Mouse (Mus musculus): ENCODE measurements around the gene Lmo3.

Gene Lmo3

DNA sequence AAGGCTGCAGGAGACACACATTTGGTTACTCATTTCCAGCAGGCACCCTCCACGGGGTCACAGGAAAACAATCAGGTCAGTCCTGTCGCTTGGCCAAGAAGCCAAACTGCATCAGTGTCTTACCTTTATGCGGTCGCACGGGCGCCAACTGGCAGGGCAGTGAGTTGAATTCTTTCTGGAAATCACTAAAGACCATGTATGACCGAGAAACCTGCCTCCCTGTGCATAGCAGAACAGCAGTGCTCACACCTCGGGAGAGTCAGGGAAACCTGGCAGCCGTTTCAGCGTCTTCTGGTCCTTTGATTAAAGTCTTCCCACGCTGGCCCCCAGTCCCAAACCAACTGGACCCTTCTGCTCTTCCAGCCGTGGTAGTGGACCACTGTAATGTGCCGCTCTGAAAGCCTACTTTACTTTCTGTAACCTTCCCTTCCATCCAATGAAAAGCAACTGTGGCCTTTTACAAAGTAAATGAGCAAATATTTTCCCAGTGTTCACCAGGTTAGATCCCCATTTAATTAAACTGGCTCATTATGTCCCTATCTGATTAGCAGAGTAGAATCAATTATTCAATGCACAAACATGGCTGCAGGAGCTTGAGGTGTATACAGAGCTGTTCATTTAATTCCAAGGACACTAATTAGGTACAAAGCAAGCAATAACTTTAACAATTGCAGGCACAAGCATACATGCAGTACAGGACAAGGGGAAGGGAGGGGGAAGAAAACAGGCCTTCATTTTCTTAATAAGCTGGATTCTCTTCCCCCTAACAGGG is at the start of gene Lmo3:
Gene Lmo3 (minus strand): TSS at position 235 of the 772 bp plus-strand sequence.
- DNase-seq: no peak

DNA sequence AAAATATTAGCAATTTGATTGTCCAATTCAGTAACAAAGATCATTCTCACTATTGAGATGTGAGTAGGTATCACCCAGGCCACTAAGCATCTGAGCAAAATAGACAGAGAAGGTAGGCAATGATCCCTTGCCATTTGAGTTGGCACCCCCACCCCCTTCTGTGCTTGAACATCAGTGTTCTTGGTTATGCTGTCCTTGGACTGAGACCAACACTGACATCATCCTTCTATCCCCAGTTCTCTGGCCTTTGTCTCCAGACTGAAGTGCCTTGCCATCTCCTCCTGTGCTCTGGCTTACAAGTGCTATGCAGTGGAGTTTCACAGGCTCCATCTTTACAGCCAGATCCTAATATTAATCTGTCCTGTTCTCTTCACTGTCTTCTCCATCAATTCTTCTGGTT is 39.0 kb upstream of the Lmo3 start:
- DNase-seq: no peak

DNA sequence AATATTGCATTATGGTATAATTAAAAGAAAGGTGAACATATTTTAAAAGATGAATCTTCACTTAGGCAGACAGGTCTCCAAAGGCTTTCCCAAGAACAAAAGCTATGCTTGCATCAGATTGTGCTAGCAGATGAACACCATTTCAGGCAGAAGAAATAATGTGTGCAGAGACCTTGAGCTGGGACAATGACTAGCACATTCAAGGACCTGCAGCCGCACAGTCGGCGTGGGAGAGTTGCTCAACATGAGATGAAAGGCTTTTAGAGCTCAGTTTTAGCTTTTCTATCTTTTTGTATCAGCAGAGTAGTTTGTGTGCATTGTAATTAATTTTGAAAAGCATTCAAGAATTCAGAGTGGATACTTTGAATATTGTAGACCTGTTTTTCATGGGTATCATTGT is 36.6 kb upstream of the Lmo3 start:
- DNase-seq: no peak

DNA sequence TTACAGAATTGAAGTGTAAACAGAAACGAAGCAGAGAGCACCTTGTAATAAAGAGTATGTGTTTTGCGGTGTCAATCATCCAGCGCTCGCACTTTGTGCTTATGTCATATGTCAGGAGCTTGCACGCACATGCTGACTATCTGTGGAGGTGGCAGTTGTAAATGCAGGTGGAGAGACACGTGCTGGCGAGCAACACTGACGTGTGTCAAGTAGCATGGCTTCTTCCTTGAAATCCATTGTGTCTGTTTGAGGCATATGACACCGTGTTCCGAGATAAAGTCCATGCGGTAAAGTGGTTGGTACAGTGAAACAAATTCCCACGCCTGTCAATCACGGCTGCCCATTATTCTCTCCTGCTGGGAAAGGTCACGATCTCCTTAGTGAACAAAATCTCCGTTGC is 15.2 kb upstream of the Lmo3 start:
- DNase-seq: no peak

DNA sequence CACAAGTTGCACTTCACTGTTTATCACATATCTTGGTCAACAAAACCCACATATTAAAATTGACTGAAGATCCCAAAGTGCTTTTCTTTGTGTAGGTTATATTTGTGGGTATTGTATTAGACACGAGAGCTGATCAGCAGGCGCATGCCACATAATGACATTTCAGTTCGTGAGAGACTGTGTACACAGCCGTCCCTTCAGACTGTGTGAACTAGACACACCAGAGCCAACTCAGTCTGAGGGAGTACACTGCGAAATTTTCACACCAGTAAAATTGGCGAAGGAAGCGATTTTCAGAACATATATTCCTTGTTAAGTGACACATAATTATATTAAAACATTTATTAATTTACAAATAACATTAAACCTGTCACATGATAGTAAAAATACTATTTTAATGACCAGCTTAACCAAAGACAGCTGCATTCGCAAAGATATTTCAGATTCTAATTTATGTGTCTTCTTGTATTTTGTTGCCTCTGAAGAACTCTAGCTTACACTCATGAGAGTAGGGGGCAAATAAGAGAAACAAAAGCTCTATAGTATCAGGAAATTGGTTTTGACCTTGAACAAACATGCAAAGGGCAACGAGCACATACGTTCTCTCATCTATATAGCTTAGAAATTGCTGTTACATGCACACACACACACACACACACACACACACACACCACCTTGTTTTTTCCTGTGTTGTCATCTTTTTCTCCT is 14.4 kb upstream of the Lmo3 start:
- no peak for DNase-seq

DNA sequence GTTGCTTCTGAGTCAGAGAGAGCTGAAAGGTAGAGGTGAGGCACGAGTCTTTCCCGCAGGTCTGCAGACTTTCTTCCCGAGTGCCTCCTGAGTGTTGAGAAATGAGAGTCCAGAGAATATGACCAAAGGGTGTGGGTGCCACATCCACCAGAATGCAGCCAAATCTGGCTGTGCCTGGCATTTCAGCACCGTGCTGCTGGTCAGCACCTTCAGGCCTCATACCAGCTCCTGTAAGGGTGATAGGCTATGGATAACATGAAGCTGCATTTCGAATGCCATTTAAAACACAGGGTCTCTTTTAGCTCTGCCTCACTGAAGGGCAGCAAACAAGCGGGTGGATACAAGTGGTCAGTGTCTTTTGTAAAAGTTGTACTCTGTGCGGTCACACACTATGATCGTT is 1.5 kb upstream of the Lmo3 start:
- DNase-seq: peak; percentile 41

DNA sequence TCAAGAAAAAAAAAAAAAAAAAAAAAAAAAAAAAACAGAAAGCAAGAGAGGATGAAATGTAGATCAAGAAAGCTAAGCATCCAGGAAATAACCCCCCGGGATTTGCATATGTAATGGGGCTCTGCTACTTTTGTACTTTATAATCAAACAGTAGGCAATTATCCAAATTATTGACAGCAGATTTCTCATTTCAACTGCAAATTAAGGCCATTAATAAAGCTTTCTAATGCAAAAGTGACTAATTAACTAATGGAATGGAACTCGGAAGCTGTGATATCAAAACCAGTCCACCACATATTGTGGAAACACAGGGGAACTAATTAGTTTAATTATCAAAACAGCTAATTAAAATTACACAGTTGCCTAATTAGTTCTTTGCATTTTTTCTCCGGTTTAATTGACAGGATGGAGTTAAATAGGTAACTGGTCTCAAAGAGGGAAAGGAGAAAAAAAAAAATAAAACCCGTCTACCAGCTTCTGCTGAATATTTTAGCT is 785 bp upstream of the Lmo3 start:
- DNase-seq: no peak

DNA sequence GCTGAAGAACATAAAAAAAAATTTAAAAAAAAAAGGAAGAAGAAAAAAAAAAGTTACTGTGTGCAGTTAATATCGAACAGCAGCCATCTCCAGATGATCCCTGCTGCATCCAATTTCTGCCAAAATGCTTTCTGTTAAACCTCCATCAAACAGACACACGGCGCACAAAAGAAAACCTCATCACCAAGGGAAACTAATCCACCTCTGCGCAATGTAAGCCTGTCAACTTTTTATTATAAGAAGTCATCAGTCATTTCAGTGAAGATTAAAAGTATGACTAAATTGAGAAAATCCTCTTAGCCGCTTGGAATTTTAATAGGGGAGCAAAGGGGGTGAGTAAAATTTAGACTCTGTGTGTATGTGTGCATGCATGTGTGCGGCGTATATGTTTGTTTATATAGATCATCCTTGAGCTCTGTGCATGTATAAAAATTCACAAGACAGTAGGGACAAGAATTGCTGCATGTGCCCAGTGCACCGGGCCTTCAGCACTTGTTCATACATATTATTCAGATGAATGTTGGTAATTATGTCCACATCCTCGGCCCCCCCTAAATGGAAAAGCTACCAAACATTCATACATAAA is 1.2 kb downstream of the Lmo3 start:
- no peak for DNase-seq

DNA sequence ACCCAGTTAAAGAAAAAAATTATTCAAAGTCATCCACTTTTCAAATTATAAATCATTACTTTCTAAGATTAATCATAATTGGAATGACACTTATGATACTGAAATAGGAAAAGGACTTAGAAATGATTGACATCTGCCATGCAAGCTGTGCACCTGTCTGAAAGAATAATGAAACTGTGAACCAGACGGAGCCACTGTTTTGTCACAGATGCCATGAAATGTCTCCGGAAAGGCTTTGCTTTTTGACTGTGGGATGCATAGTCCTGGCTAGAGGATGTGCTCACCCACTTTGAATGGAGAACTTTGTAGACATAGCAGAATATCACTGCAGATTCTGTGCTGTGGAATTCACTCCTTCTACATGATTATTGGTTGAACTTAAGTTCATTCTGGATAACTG is 18.4 kb downstream of the Lmo3 start:
- DNase-seq: no peak

DNA sequence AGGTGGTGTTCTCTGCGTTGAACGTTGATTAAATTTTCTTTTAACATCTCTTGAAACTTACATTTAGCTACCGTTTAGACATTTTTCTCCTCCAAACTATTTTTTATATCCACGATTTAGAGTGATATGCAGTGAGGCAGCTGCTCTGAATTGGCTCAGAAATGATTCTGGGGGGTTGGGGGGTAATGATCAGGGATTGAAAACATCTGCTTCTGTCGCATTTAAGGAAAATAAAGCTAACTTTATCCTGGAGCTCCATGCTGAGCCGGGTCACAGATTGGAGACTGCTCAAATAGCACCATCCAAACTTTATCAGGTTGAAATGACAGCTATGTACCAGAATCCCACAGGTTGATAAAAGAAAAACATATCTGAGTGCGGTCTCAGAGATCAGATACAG is 29.6 kb downstream of the Lmo3 start:
- DNase-seq: peak; percentile 6

DNA sequence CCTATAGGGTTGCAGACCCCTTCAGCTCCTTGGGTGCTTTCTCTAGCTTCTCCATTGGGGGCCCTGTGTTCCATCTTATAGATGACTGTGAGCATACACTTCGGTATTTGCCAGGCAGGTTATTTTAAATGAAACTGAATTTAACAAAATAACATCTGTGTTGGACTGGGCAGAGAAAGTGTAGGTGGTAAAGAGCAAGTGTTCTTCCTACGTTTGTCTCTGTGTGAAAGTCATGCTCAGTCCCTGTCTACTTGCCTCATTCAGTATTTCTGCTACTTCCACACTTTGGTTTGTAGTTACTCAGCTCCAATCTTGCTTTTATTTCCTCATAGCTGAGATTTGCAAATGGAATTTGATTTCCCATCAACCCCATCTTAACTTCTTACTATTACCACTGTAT is 46.9 kb downstream of the Lmo3 start:
- no peak for DNase-seq

DNA sequence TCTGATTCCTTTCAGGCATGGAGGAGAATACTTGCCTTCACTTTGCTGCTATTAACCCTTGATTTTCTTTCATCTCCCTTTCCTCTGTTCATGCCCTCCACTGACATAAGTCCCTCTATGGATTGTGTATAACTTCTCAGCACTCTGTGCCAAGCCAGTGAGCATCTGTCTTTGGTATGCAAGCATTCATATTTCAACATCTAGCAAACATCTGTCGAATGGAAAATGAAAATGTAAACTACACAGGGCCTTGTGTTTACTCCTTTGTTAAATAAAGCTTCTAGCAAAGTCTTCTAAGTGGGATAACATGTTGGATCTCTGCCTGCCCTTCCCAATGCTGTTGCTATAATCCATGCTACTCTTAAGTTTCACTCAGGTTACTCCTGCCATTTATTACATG is 75.1 kb downstream of the Lmo3 start:
- DNase-seq: no peak

DNA sequence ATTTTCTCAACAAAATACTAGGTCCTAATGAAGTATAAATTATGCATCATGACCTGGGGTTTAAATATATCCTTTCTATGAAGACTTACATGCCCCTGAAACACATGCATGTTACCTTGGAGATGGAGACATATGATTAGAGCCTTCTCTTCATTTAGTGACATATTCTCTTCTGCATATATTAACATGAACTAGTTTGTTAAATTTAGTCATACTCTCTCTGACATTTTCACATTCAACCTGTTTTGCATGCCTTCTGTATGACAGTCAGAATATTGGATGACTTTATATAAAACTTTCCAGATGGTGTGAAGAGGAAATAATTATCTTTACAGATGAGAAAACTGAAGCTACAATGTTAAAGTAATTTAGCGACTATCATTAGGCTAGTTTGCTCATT is 77.8 kb downstream of the Lmo3 start:
- no peak for DNase-seq

DNA sequence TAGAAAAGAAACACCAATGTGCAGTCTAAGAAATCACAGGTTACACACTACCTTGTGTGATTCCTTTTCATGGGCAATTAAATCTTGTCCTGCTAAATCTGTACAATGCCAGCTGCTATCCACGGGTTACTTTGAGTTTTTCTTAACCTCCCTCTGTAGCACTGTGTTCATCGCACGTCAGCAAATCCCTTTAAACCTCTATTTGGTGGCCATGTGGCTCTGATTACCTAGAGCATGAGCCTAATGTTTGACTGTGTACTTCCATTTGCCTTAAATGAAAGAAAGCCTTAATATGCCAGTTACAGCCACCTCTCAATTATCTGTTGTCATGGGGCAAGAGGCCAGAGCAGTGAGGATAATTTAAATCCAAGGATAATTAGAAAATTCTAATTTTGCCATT is 98.9 kb downstream of the Lmo3 start:
- DNase-seq: no peak

DNA sequence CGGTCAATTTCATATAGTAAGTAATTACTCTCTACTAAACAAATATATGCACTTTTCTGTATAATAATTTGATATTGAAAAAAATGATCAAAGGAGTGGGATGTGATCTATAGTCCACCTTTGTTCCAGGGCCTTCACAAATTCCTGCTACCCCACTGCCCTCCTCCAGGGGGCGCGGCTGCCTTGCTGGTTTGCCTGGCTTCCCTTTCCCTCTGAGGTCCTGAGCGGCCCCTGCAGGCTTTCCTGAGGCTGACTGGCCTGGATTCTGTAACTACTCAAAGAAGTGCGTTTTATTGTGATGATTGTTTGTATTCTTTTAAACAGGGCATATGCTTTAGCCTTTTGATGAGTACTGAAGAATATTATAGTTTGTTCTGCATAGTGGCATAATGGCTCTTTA is 104.2 kb downstream of the Lmo3 start:
- DNase-seq: peak; percentile 74

DNA sequence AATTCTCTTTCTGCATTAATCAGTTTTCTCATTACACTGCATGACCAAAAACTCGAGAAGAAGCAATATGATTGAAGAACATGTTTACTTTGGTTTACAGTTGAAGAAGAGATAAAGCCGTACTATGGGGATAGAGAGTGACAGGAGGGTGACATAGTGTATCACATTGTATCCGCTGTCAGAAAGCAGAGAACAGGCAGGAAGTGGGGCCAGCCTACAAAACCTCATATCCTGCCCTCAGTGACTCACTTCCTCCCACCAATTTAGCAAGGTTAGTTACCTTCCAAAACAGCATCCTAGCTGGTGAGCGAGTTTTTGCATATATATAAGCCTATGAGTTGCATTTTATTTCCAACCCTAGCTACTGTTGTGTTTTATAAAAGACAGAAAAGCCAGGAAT is 112.6 kb downstream of the Lmo3 start:
- DNase-seq: no peak

DNA sequence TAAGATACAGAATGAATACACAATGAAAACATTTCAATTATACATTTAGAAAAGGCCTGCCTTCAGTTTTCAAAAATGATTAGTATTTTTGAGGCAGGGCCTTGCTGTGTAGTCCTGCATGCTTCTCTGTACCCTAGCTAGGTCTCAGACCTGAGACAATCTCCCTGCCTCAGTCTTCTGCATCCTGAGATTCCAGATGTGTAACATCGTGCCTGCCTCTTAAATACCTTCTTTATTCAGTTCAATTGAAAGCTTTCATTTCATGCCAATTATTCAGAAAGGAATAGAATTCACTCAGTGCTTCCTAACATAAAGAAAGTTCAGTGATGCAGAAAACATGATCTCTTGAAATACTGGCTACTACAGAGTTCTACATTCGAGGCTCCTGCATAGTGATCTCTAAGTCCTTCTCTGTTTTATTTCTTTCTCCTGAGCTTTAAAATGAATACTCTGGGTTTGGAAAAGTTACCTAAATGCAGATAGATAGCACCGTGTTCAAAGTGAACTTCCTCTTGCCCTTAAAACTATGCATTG is 137.2 kb downstream of the Lmo3 start:
- no peak for DNase-seq

DNA sequence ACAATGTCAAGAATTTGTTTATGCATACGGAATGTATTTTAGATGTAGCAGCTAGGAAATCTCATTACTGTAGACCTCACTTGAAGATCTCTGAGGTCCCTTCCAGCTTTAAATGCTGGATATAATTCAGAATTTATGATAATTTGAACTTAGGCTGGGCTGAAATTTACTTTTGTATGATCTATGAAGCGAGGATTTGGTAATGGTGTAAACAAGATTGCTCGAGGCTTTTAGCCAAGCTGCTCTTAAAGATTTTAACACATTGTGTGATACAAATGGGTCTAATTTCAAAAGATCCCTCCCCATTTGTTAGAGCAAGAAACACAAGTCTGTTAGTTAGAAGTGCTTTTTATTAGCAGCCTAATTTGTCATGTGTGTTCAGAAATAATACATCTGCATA is 144.4 kb downstream of the Lmo3 start:
- no peak for DNase-seq

DNA sequence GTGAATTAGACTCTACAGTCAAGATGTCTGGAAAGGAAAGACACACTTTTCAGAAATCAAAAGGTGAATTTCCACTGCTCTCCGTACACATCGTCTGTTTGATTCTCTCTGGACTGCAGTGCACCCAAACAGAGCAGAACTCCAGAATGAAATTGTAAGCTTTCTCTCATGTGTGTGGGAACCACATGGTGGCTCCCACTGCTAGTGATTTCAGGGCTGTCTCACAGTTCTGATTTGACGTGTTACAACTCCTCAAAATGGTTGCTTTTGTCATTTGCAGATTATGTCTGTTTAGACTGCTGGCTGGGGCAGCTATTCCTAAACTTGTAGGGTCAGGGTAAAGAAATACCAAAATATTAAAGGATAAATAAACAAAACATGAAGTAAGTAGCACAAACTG is 145.0 kb downstream of the Lmo3 start:
- DNase-seq: no peak

DNA sequence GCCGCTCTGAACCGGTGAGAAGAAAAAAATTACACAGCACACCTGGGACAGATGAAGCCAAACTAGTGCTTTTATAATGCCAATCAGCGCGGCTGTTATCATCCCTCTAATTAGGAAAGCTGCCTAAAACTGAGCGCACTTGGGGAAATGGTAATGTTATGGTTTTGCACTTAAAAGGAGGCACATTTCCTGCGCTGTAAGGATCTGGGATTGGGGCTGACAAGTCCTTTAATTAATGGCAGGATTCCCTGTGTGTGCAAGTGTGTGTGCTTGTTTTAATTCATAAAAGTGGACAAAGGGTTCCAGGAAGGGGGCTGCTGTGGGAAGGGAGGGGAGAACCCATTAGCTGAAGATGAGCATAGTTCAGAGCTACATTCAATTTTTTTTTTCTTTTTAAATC is 154.4 kb downstream of the Lmo3 start:
- no peak for DNase-seq

DNA sequence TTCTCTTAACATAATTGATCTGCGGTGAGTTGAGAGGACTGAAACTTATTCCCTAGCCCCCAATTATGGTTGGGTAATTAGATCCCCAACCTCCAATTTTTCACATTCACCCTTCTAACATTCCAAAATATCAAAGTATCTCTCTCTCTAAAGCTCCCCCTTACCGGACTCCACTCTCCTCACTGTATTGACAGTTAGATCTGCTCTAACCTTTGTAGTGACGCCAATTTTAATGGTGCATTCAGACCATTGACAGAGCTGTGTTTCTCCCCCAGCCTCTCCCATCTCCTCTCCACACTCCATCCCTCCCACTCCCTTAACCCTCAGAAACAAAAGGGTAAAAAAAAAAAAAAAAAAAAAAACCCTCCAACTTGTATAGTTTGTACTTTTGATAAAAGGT is 154.9 kb downstream of the Lmo3 start:
- no peak for DNase-seq

DNA sequence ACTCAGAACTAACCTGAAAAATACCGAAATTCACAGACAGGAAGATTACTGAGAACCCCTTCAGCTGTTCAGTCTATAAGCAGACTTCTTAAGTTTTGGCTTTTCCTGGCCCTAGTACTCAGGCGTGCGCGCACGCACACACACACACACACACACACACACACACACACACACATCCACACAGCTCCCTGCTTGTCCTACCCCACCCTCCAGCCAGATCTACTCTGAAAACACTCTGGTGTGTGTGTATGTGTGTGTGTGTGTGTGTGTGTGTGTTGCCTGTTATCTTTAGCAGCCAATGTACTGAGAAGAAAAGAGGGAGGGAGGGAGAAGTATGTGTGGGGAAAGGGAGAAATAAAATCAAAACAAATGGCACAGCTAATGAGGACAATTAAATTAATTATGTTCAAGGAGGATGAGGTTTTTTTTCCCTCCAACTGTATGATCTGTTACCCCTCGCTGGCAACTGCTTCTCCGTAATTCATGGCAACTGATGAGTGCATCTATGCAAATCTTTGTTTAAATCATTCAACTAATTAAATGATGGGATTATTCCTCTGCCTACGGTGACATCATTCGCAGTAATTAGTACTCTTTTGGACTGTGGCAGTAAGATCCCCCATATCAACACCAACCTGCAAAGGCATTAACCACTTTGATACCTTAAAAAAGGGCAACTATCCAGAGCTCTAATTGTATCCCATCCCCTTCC is 157.1 kb downstream of the Lmo3 start:
- no peak for DNase-seq

DNA sequence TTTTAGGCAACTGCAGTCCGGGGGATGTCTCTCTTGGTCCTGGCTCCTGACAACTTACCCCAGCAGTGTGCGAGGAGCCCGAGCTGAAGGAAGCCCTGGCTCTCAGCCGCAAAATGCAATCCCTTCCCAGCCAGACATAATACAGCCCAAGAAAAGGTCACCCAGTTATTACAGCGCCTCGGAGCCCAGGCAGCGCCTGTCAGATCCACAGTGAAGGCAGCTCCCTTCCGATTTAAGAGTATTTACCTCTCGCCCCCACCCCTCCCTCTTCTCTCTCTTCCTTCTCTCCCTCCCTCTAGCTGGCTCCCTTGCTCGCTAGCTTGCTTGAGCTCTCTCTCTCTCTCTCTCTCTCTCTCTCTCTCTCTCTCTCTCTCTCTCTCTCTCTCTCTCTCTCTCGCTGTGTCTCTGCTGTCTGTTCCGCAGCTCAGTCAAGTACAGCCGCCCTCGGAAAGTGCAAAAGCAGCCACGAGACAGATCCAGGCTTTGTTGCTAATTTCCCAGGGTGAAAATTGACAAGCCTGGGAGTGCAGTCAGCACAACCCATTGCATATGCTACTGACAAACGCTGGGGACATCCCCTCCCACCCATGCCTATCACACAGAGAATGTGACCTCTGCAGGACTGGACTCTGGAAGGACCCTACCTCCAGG is 159.0 kb downstream of the Lmo3 start:
- peak; percentile 16 for DNase-seq
